Mouse (Mus musculus): ENCODE results near the gene Nutf2.
A peak's percentile ranks its signal among the peaks of the same experiment; 100 is the strongest.
"Not testable (repeated sequence)": the region's sequence is repeated elsewhere in the genome, so short reads cannot be mapped to it uniquely, and the experiment has no call there.

Nutf2 gene

GRCm38 (mm10) chr8:105860143-105860981 is at the start of gene Nutf2:
TSS of gene Nutf2 (plus strand) at chr8:105860580.
- peak; percentile 92 for DNase-seq

GRCm38 (mm10) chr8:105811061-105811460 is 49.3 kb upstream of the Nutf2 start:
- peak; percentile 54 to 56 for DNase-seq

- no peak for DNase-seq
These were observed 48.8 kb upstream of the Nutf2 start for GRCm38 (mm10) chr8:105811543-105811942.

- no peak for DNase-seq
These were observed 47.9 kb upstream of the Nutf2 start for GRCm38 (mm10) chr8:105812511-105812910.

GRCm38 (mm10) chr8:105813241-105813640 is 47.1 kb upstream of the Nutf2 start:
- no peak for DNase-seq

- DNase-seq: no peak
These were observed 40.7 kb upstream of the Nutf2 start for GRCm38 (mm10) chr8:105819659-105820058.

DNA sequence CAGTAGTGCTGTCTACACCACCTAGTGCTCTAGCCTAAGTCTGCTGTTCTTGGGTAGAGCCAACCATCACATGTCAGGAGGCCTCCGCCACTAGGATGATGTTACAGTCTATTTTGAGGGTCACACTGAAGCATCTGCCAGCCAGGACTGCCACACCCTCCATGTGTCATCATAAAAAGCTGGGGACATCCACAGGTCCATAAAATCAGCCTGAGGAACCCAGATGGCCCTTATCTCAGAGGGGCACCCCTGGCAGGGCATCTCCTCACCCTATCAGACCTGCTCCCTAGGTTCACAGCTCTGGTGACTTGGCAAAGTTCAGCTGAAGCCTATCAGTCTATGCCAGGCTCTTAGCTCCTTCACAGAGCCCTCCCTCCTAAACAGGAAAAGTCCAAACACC is 39.5 kb upstream of the Nutf2 start:
- DNase-seq: no peak

DNA sequence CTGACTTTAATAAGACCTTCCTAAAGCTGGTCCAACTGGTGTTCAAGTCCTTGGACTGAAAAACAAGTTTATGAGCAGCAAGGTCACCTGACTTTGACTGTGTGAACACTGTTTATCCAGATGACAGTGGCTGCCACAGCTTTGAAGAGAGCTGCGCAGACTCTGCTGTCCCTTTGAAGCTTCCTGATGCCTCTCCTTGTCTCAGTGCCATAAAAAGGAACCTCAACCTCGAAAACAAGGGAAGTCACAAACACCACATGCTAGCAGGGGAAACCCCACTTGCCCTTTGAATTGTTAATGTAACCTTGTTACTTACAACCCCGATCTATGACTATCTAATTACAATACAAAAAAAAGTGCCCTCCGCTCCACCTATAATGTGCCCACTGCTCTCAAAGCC is 34.9 kb upstream of the Nutf2 start:
- DNase-seq: no peak

- DNase-seq: no peak
These were observed 34.0 kb upstream of the Nutf2 start for GRCm38 (mm10) chr8:105826379-105826778.

- peak; percentile 93 to 96 for DNase-seq
These were observed 33.2 kb upstream of the Nutf2 start, which contains the start of the genes Ranbp10 and Tsnaxip1 for GRCm38 (mm10) chr8:105826861-105827848. TSS of gene Ranbp10 (minus strand) at chr8:105827350. TSS of gene Tsnaxip1 (plus strand) at chr8:105827731.

DNA sequence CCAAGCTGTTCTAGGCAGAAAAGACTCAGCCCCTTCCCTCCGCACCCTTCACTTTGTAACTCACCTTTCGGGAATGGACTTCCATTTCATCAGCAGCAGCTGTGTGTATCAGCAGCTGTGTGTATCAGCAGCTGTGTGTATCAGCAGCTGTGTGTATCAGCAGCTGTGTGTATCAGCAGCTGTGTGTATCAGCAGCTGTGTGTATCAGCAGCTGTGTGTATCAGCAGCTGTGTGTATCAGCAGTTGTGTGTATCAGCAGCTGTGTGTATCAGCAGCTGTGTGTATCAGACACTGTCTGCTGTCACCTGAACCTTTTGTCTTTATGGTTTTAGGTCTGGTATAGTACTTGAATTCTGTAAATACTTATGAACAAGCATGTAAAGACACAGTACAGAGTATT is 26.6 kb upstream of the Nutf2 start:
- DNase-seq: not testable (repeated sequence)

GRCm38 (mm10) chr8:105835318-105835717 is 25.1 kb upstream of the Nutf2 start:
- peak; percentile 53 to 73 for DNase-seq

DNA sequence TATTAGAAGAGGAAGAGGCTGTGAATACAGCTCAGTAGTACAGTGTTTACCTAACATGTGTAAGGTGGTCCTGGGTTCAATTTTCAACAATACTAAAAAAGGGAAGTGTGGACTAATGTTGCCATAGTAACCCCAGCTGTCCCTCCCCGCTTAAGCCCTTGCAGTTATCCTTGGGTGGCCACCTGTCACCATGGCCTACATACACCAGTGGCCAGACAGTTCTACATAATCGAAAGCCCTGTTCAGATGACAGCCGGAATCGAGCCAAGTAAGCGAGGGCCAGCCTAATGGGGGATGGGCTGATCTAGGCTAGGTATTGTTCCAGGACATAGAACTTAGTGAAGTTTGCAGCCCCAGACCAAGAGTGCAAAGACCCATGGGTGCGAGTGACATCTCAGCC is 23.4 kb upstream of the Nutf2 start:
- peak in 1 of 2 experiments; percentile 37 for DNase-seq

GRCm38 (mm10) chr8:105839209-105839608 is 21.2 kb upstream of the Nutf2 start:
- DNase-seq: no peak

DNA sequence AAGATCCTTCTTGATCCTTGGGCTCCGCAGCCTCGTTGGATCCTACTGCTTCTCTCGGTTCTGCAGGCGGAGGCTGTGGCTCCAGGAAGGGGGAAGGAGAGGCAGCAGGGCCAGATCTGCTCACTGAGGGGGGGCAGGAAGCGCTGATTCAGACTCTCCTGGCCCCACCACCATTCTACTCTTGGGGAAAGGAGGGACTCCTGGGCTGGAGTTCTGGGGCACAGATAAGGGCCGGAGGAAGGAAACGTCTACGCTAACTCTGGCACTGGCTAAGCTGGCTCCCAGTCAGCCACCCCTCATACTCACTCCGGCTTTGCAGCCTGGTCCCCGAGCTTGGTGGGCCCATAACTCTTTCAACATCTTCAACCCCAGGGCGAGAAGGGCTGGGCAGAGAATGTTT is 13.7 kb upstream of the Nutf2 start:
- no peak for DNase-seq

DNA sequence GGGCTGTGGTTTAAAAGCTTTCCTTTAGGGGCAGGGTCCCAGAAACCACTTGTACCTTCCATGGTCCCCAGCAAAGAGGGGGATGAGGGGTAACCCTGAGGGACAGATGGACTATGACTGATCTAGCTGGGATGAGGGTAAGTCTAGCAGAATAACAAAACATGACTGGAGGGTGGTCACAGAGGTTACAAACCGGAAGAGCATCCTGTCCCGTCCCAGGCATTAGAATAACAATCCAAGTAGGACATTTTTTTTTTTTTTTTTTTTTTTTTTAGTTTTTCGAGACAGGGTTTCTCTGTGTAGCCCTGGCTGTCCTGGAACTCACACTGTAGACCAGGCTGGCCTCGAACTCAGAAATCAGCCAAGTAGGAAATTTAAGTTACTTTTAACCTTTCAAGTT is 10.4 kb upstream of the Nutf2 start:
- no peak for DNase-seq

DNA sequence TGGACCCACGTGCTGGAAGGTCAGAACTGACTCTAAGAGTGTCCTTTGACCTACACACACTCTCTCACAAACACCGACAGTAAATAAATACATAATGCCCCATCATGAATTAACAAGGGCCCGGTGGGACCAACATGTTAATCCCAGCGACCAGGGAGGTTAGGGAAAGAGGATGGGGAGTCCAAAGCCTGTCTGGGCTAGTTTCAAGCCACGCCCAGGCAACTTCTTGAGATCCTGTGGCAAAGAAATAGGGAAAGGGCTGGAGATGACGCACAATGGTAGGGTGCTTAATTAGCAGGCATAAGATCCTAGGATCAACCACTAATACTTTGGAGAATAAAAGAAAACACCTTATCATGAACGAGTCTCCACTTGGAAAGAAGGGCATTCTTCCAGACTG is 9.8 kb upstream of the Nutf2 start:
- no peak for DNase-seq

DNA sequence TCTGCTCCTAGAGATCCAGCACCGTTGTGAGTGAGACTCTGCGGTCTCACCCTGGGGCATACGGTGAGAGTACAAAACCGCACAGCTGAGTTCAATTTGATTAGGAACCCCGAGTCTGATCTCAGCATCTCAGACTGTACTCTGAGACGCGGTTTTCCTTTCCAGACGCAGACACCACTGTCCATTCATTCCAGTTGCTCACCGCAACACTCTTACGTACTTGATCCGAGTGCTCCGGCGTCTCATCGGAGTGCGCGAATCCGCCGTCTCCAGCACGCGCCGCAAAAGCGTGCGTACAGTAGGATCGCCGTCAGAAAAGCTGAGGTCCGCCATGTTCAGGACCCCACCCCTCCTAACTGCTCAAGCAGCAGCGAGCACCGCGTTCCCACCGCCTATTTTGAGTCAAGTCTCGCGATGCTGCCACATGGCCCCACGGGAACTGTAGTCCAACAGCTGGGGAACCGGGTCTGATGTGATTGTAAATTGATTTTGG is 8.7 kb upstream of the Nutf2 start:
- peak; percentile 81 to 89 for DNase-seq

DNA sequence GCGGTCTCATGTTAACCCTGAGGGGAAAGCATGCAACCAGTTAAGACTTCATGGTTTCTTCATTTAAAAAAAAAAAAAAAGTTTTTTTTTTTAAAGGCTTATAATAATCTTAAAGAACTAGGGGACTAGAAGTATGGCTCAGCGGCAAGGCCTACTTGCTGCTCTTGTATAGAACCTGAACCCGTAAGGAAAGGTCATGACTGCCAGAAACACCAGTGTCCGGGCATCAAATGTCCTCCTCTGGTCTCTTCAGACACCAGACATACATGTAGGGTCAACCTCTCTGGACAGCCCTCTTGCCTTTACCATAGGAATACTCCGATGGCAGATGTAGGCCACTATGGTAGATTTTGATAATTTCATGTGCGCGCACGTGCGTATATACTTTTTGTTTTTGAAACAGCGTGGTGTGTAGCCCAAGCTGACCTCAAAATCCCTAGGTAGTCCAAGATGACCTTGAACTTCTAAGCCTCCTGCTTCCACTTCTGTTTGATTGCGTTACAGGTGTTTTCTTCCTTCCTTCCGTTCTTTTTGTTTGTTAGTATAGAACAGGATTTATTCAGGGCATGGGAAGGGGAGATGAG is 8.1 kb upstream of the Nutf2 start:
- no peak for DNase-seq

- no peak for DNase-seq
These were observed 7.2 kb upstream of the Nutf2 start, which contains the start of gene Cenpt for GRCm38 (mm10) chr8:105853178-105853577. TSS of gene Cenpt (minus strand) at chr8:105853278.

GRCm38 (mm10) chr8:105854303-105854702 is 6.1 kb upstream of the Nutf2 start:
- DNase-seq: peak in 1 of 2 experiments; percentile 29

GRCm38 (mm10) chr8:105854715-105855216 is 5.6 kb upstream of the Nutf2 start, which contains the start of gene Thap11:
TSS of gene Thap11 (plus strand) at chr8:105855132.
- DNase-seq: peak; percentile 93 to 95
